Mouse (Mus musculus): ENCODE results near the gene Xylb.
"Not testable (repeated sequence)": the region's sequence is repeated elsewhere in the genome, so short reads cannot be mapped to it uniquely, and the experiment has no call there.

The Xylb gene

GRCm38 (mm10) chr9:119340212-119340580 lies 17.0 kb upstream of the Xylb start:
- ATAC-seq (ENCODE audit: insufficient number of reproducible peaks, low FRiP score, low TSS enrichment) = no peak

- peak; percentile 94 for ATAC-seq (ENCODE audit: insufficient number of reproducible peaks, low FRiP score, low TSS enrichment)
These were observed 16.0 kb upstream of the Xylb start, which contains the start of gene Myd88 for GRCm38 (mm10) chr9:119340909-119341816. Gene Myd88, minus strand, starts transcription at chr9:119341411.

GRCm38 (mm10) chr9:119342728-119343127 lies 14.5 kb upstream of the Xylb start:
- no peak for ATAC-seq (ENCODE audit: insufficient number of reproducible peaks, low FRiP score, low TSS enrichment)

- no peak for ATAC-seq (ENCODE audit: insufficient number of reproducible peaks, low FRiP score, low TSS enrichment)
These were observed 10.8 kb upstream of the Xylb start for GRCm38 (mm10) chr9:119346376-119346775.

GRCm38 (mm10) chr9:119350531-119350930 lies 6.7 kb upstream of the Xylb start:
- no peak for ATAC-seq (ENCODE audit: insufficient number of reproducible peaks, low FRiP score, low TSS enrichment)

GRCm38 (mm10) chr9:119350947-119351705 lies 6.1 kb upstream of the Xylb start:
- no peak for ATAC-seq (ENCODE audit: insufficient number of reproducible peaks, low FRiP score, low TSS enrichment)

GRCm38 (mm10) chr9:119352060-119352459 lies 5.1 kb upstream of the Xylb start:
- ATAC-seq (ENCODE audit: insufficient number of reproducible peaks, low FRiP score, low TSS enrichment) = 0 out of 2 replicates have a peak, but pooled peaks have one; percentile 74

GRCm38 (mm10) chr9:119353926-119354325 lies 3.3 kb upstream of the Xylb start:
- ATAC-seq (ENCODE audit: insufficient number of reproducible peaks, low FRiP score, low TSS enrichment) = no peak

GRCm38 (mm10) chr9:119355943-119356342 lies 1.2 kb upstream of the Xylb start:
- ATAC-seq (ENCODE audit: insufficient number of reproducible peaks, low FRiP score, low TSS enrichment) = no peak

GRCm38 (mm10) chr9:119358058-119358429 lies 863 bp downstream of the Xylb start:
- no peak for ATAC-seq (ENCODE audit: insufficient number of reproducible peaks, low FRiP score, low TSS enrichment)

- ATAC-seq (ENCODE audit: insufficient number of reproducible peaks, low FRiP score, low TSS enrichment) = no peak
These were observed 4.2 kb downstream of the Xylb start for GRCm38 (mm10) chr9:119361416-119361815.

- ATAC-seq (ENCODE audit: insufficient number of reproducible peaks, low FRiP score, low TSS enrichment) = no peak
These were observed 6.0 kb downstream of the Xylb start for GRCm38 (mm10) chr9:119363229-119363628.

GRCm38 (mm10) chr9:119365284-119365683 lies 8.1 kb downstream of the Xylb start, which contains the start of gene Slc22a14:
Gene Slc22a14, minus strand, starts transcription at chr9:119365553.
- no peak for ATAC-seq (ENCODE audit: insufficient number of reproducible peaks, low FRiP score, low TSS enrichment)

GRCm38 (mm10) chr9:119368367-119368766 lies 11.2 kb downstream of the Xylb start:
- no peak for ATAC-seq (ENCODE audit: insufficient number of reproducible peaks, low FRiP score, low TSS enrichment)

- not testable (repeated sequence) for ATAC-seq (ENCODE audit: insufficient number of reproducible peaks, low FRiP score, low TSS enrichment)
These were observed 13.6 kb downstream of the Xylb start for GRCm38 (mm10) chr9:119370770-119371169.

- ATAC-seq (ENCODE audit: insufficient number of reproducible peaks, low FRiP score, low TSS enrichment) = no peak
These were observed 14.1 kb downstream of the Xylb start for GRCm38 (mm10) chr9:119371251-119371650.

- no peak for ATAC-seq (ENCODE audit: insufficient number of reproducible peaks, low FRiP score, low TSS enrichment)
These were observed 17.8 kb downstream of the Xylb start for GRCm38 (mm10) chr9:119375008-119375407.

- ATAC-seq (ENCODE audit: insufficient number of reproducible peaks, low FRiP score, low TSS enrichment) = no peak
These were observed 18.4 kb downstream of the Xylb start for GRCm38 (mm10) chr9:119375556-119375955.

GRCm38 (mm10) chr9:119378231-119378630 lies 21.1 kb downstream of the Xylb start:
- no peak for ATAC-seq (ENCODE audit: insufficient number of reproducible peaks, low FRiP score, low TSS enrichment)

- ATAC-seq (ENCODE audit: insufficient number of reproducible peaks, low FRiP score, low TSS enrichment) = no peak
These were observed 25.4 kb downstream of the Xylb start for GRCm38 (mm10) chr9:119382603-119383002.

GRCm38 (mm10) chr9:119388956-119389355 lies 31.8 kb downstream of the Xylb start:
- no peak for ATAC-seq (ENCODE audit: insufficient number of reproducible peaks, low FRiP score, low TSS enrichment)

Measured in cerebellum, adult (tissue).